Mouse (Mus musculus): ENCODE results near the gene Cenpu.

The Cenpu gene

DNA sequence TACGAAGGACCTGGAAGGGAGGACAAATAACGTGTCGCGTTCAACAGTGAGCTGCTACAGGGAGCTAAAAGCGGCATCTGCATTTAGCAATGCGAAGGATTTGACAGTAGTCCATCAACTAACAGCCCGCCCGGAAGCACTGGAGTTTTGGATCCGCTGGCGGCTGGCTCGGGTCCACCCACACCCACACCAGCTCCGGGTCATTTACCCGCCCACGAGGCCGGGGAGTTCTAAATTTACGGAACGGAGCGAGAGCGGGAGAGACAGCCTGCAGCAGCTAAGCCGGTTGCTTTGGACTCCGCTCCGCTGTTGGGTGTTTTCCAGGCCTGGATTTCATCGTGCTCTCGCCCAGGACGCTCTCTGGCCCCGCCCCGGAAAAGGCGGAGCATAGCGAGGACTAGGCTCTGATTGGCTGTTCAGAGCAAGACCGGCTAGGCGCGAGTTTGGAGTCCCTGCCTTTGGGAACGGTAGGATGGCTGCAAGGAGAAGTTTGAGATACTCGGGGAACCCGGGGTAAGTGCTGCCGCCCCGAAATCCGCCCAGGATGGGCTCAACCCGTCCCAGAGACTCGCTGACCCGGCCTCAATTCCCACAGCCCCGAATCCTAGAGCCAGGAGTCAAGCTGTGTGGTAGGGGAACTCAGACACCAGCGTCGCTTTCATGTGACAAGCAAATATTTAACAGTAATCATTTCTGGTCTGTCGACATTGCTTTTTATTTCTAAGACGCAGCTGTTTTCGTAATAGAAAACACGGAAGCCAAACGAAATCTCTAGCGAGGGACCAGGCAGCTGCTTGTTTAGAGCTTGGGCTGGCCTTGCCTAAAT lies at the start of gene Cenpu:
Gene Cenpu (plus strand): TSS at position 414 of the 826 bp plus-strand sequence.
- peak; percentile 100 for DNase-seq (ENCODE audit: low spot score)

DNA sequence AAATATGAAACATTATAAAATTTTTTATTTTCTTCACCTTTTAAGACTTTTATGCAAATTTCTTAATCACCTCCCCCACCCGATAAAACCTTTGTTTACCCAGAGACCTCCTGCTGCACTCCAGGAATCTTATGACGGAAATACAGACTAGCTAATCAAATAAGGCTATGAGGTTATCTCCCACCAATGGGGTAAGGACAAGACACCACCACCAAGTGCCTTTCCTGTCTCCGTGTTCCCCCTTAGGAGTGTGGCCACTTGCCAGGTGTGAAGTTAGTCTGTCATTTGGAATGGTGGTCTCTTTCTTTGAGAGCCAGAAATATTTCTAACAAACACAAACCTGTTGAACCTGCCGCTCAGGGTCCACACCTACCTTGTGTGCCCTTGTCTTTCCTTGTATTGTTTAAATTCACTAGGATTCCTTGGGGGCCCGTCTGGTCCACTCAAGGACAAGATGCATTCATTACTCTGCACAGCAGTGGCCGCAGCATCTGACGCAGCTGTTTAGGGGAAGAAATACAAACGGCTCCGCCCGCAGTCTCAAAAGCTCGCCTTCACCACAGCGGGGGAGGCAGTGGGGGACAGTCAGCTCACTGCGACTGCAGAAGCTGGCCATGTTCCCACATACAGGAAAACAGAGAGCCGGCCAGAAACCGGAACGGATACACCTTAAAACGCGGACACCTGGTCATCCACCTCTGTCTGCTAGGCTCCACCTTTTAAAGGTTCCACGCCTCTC lies 49.3 kb upstream of the Cenpu start:
- DNase-seq (ENCODE audit: low spot score) = no peak

- DNase-seq (ENCODE audit: low spot score) = no peak
Measured at GRCm38 (mm10) chr8:46503072-46503695, 48.6 kb upstream of the Cenpu start.

GRCm38 (mm10) chr8:46504196-46504595 lies 47.6 kb upstream of the Cenpu start:
- no peak for DNase-seq (ENCODE audit: low spot score)

DNA sequence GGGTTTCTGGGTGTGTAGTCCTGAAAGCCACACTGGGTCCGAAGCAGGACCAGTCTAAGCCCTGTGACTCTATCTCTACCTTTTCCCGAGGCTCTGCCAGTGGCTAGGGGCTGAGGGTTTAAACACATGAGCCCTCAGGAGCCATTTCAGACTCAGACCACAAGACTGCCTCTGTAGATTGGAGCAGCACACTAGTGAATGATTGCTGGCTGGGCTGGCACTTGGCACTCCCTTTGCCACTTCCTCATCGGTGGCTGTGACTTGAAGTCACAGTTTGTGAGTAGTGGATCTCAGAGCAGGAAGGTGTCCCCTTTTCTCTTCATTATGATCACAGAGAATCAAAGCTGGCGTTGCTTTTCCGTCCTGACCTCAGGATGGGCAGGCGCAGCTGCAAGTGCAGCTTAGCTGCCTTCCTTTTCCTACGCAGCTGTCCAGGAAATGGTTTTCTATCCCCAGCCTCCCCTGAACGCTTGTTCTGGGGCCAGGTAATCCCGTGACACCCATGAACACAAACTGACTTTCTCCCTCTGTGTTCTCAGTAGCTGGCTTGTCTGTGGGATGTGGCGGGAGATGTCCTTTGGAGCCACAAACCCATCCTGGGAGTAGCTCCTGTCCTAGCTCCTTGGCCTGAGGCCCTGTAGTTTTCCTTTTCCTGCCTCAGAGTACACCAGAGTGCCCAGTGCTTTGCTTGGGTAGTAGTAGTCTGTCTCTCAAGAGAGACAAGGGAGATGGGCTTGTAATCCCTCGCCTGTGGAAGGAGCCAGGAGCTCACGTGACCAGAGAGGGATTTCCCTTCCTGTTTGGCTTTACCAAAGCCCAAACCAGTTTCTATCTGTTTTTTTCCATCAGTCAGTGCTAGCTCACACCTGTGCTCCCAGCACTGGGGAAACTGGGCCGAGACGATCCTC lies 43.1 kb upstream of the Cenpu start:
- DNase-seq (ENCODE audit: low spot score) = no peak

- no peak for DNase-seq (ENCODE audit: low spot score)
Measured at GRCm38 (mm10) chr8:46509474-46509873, 42.4 kb upstream of the Cenpu start.

DNA sequence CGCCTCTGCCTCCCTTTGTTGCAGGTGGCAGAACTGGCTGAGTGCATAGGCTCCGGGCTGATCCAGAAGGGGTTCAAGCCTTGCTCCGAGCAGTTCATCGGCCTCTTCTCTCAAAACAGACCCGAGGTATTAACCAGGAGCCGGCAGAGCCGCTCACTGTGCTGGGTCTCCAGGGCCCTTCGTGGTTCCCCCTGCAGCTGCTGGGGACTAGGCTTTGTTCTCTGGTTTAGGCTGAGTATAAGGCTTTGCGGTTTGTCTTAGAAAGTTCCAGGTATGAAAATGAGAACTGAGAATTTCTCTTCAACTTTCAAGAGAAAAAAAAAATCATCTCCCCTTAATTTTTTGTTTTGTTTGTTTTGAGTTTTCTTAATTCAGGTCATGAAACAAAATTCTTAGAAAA lies 40.5 kb upstream of the Cenpu start:
- DNase-seq (ENCODE audit: low spot score) = no peak

DNA sequence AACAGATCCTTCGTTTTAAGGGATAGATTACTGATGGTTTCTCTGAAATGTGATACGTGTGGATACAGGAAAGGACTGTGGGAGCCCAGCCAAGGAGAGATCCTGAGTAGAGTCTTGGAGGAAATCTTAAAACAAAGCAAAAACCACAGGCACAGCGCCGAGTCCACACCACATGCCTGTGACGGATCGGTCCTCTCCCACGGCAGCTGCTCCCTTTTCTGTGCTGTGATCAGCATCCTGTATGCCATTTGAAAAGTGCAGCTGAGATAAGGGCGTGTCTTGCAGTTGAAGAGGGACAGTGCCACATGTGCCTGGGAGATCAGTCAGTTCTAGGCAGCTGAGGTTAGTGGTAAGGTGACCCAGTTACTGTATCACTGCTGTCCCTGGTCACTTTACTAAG lies 39.3 kb upstream of the Cenpu start:
- no peak for DNase-seq (ENCODE audit: low spot score)

- no peak for DNase-seq (ENCODE audit: low spot score)
Measured at GRCm38 (mm10) chr8:46514027-46514426, 37.8 kb upstream of the Cenpu start.

DNA sequence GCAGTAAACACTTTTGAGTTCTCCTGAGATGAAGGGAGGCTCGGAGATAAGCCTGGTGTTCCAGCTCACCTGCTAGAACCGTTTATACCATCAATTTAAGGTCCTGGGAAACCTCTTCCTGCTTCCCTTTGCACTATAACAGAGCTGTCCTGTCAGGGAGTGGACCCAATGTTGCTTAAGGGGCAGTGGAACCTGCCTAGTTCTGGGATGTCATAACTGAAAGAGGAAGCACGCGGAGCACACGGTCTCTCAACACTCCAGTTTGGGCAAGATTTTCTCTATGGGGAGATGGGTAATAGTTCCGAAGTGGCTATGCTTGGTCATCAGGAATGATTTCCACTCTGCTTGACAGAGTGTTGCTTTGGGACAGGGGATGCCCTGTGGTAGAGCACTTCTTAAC lies 31.2 kb upstream of the Cenpu start:
- no peak for DNase-seq (ENCODE audit: low spot score)

GRCm38 (mm10) chr8:46526098-46526497 lies 25.7 kb upstream of the Cenpu start:
- DNase-seq (ENCODE audit: low spot score) = no peak

GRCm38 (mm10) chr8:46526821-46527220 lies 25.0 kb upstream of the Cenpu start:
- DNase-seq (ENCODE audit: low spot score) = no peak

DNA sequence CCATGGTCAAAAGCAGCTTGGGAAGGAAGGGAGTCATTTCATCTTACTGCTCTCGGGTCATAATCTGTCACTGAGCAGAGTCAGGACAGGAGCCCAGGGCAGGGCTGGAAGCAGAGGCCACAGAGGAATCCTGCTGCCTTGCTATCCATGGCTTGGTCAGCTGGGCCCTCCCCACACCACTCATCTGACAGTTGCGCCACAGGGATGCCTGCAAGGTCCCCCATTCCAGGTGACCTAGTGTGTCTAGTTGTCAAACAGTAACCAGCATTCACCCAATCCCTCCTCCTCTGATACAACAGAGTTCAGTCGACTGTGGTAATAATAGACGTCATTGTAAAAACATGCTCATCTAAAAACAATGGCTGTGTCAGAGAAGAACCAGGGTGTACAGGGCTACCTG lies 22.3 kb upstream of the Cenpu start:
- no peak for DNase-seq (ENCODE audit: low spot score)

GRCm38 (mm10) chr8:46530541-46530940 lies 21.3 kb upstream of the Cenpu start:
- DNase-seq (ENCODE audit: low spot score) = no peak

- no peak for DNase-seq (ENCODE audit: low spot score)
Measured at GRCm38 (mm10) chr8:46533926-46534325, 17.9 kb upstream of the Cenpu start.

- peak; percentile 59 for DNase-seq (ENCODE audit: low spot score)
Measured at GRCm38 (mm10) chr8:46539701-46540100, 12.1 kb upstream of the Cenpu start.

DNA sequence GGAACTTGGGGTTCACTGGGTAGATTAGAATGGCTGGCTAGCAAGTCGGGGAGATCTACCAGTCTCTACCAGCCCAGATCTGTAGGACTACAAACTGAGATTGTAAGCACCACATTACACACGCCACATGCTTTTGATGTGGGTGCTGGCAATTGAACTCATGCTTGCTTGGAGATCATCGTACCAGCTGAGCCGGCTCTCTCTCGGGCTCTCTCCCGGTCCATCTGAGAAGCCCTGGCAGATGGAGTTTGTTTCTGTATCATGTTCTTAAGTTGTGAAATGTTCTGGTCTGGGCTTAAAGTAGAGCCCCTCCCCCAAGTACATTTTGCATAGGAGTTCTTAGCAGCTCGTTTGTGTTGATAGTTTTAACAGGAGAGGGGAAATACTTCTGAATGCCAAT lies 8.6 kb upstream of the Cenpu start:
- DNase-seq (ENCODE audit: low spot score) = no peak

GRCm38 (mm10) chr8:46543662-46544061 lies 8.2 kb upstream of the Cenpu start:
- no peak for DNase-seq (ENCODE audit: low spot score)

GRCm38 (mm10) chr8:46545854-46546253 lies 6.0 kb upstream of the Cenpu start:
- DNase-seq (ENCODE audit: low spot score) = no peak

GRCm38 (mm10) chr8:46546431-46547176 lies 5.2 kb upstream of the Cenpu start:
- peak; percentile 69 for DNase-seq (ENCODE audit: low spot score)

GRCm38 (mm10) chr8:46547245-46547644 lies 4.6 kb upstream of the Cenpu start:
- peak; percentile 30 for DNase-seq (ENCODE audit: low spot score)
